Mouse (Mus musculus) G1E (cell line): ENCODE data around the gene Cryzl2.

Experiments
- CTCF ChIP-seq: IDR thresholded peaks from 2 replicates; pipeline ENCODE4 v1.5.1; 2012; ENCODE audit warnings: low read depth, low read length, inconsistent platforms, mixed read lengths
- GATA1 ChIP-seq: IDR thresholded peaks from 2 replicates; pipeline ENCODE4 v1.6.1; 2012; ENCODE audit warnings: borderline replicate concordance, low read length, inconsistent platforms, mixed read lengths
- POLR2AphosphoS5 ChIP-seq: IDR thresholded peaks from 2 replicates; pipeline ENCODE4 v1.6.1; 2012; ENCODE audit warnings: low read depth, low read length, inconsistent platforms; ENCODE audit not compliant: insufficient replicate concordance
- TAL1 ChIP-seq: conservative IDR thresholded peaks from 2 replicates; pipeline ENCODE4 v1.6.1; 2012; ENCODE audit warnings: low read depth, low read length, inconsistent platforms, mixed read lengths

DNA sequence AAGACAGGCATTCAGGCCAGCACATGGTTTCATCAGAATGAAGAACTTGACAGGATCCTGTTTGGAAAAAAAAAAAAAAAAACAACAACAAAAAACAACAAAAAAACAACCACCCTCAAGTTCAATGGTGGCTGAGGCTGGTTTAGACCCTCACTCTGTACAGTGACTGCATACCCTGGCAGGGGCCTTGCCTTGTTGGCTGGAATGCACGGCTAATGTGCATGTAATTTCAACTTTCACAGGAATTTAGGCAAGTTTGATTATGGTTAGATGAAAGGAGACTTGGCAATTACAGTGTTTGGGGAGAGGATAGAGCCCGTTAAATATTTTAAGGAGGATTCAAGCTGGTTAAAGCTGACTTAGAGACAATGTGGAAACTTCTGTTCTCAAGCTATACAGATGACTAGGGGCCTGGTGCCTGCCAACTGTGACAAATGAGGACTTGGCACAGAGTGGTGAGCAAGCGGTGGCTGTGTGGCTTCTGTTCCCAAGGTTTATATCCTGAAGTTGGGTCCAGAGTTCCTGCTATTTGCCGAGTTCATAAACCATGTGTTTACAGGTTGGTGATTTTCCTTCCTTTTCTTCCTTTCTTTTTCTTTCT, 48.7 kb downstream of the Cryzl2 start:
- TF ChIP-seq CTCF (no peak), GATA1 (no peak), POLR2AphosphoS5 (no peak), TAL1 (no peak)
